Mouse (Mus musculus) bone marrow, adult 2 months (tissue): Measurements from ENCODE around the gene Wnt5a.

Source experiments
- CTCF ChIP-seq: fragments of 200-500 bp; IDR thresholded peaks from 2 replicates; pipeline ENCODE4 v1.5.1; 2011; ENCODE audit warnings: low read length, control low read depth; ENCODE audit not compliant: control insufficient read depth, insufficient read depth
- POLR2A ChIP-seq: fragments of 200-500 bp; IDR thresholded peaks from 2 replicates; pipeline ENCODE4 v1.6.1; 2011; ENCODE audit warnings: low read depth, mild to moderate bottlenecking, control low read depth, low read length, borderline replicate concordance; ENCODE audit not compliant: control insufficient read depth

GRCm38 (mm10) chr14:28469696-28470095 is 34.9 kb upstream of the Wnt5a start:
- TF ChIP-seq CTCF (no peak), POLR2A (no peak)
